Mouse (Mus musculus) kidney, adult 2 months (tissue): ENCODE results near the gene Otop2.

Experiments
- CTCF ChIP-seq: fragments of 200-500 bp; conservative IDR thresholded peaks from 2 replicates; pipeline ENCODE4 v1.5.1; 2011; ENCODE audit warnings: low read depth, mild to moderate bottlenecking, control low read depth, low read length, moderate library complexity, mixed read lengths; ENCODE audit not compliant: insufficient read depth, insufficient read length
- POLR2A ChIP-seq: fragments of 200-500 bp; IDR thresholded peaks from one replicate; pipeline ENCODE4 v1.6.1; 2011; ENCODE audit warnings: low read depth, low read length, control low read depth

- TF ChIP-seq POLR2A, result no peak
- TF ChIP-seq CTCF, result no peak
Observed at GRCm38 (mm10) chr11:115295939-115296338, 11.0 kb upstream of the Otop2 start.
